ENCODE assay signal across 8 mouse cellular contexts in the genomic region with DNA sequence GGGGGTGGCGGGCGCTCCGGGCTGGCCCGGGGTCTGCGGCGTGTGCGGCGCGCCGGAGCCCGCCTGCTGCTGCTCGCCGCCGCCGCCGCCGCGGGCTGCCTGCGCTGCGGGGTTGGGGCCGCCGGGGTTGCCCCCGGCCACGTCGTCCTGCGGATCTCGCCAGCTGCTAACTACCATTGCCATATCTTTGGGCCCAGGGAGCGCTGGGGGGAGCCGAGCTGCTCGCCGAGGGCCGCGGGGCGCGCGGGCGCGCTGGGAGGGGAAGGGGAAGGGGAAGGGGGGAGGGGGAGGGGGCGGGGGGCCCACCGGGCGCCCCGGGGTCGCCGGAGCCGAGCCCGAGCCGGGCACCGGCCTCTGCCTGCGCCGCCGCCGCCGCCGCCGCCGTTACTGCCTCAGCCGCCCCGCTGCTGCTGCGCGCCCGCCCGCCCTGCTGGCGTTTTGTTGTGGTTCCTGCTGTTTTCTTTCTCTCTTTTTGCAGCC. TPM values are rescaled to one million over a fixed set of nuclear protein-coding genes. Genes with fewer than 3 reads are reported as not detected.
A peak's percentile ranks its signal among the peaks of the same experiment; 100 is the strongest.
DNase-seq lines count a peak whose midpoint lies in the region; ATAC-seq lines count a peak whose summit lies in the region.

No protein-coding gene starts in this region.

- peak overlapping the region; percentile 93 for H3K9ac ChIP-seq in embryonic facial prominence, embryonic 14.5 days (ENCODE audit: low read depth, low read length)
- H3K9ac ChIP-seq in intestine, embryonic 15.5 days, result peak overlapping the region; percentile 68
- peak overlapping the region; percentile 100 for H3K9ac ChIP-seq in midbrain, embryonic 13.5 days (replicated peaks)

- under 1% methylated on average over 48 of the region's 63 CpGs for WGBS in heart, embryonic 10.5 days
- 0% methylated on average over 10 of the region's 63 CpGs for WGBS in embryonic facial prominence, embryonic 14.5 days
- 0% methylated on average over 18 of the region's 63 CpGs for WGBS in intestine, embryonic 15.5 days
- WGBS in midbrain, embryonic 13.5 days, result 0% methylated on average over 11 of the region's 63 CpGs

- DNase-seq in heart, embryonic 10.5 days (ENCODE audit: low spot score), result no peak
- DNase-seq in heart, adult 9 months (ENCODE audit: low spot score in 2 of 2), result no peak
- DNase-seq in MN1 (ENCODE audit: low spot score), result peak; percentile 18
- no peak for DNase-seq in embryonic facial prominence, embryonic 14.5 days (ENCODE audit: low spot score)
- DNase-seq in thymus, postnatal 0 days (ENCODE audit: low spot score), result no peak

- H3K27ac ChIP-seq in heart, embryonic 10.5 days, result peak overlapping the region; percentile 95
- H3K27ac ChIP-seq in embryonic facial prominence, embryonic 14.5 days (replicated peaks; ENCODE audit: low read depth, low read length), result peak overlapping the region; percentile 98
- H3K27ac ChIP-seq in intestine, embryonic 15.5 days, result peak overlapping the region; percentile 82
- H3K27ac ChIP-seq in midbrain, embryonic 13.5 days, result peak overlapping the region; percentile 100

- peak overlapping the region; percentile 85 for H3K4me2 ChIP-seq in embryonic facial prominence, embryonic 14.5 days (ENCODE audit: low read depth, low read length)
- H3K4me2 ChIP-seq in intestine, embryonic 15.5 days (replicated peaks), result peak overlapping the region; percentile 94
- peak overlapping the region; percentile 80 for H3K4me2 ChIP-seq in midbrain, embryonic 13.5 days (replicated peaks)

- peak overlapping the region; percentile 88 for H3K4me3 ChIP-seq in heart, embryonic 10.5 days
- H3K4me3 ChIP-seq in embryonic facial prominence, embryonic 14.5 days (ENCODE audit: low read depth, low read length), result peak overlapping the region; percentile 81
- peak overlapping the region; percentile 67 for H3K4me3 ChIP-seq in intestine, embryonic 15.5 days (replicated peaks)
- peak overlapping the region; percentile 94 for H3K4me3 ChIP-seq in midbrain, embryonic 13.5 days (replicated peaks)

- no peaks in the 10 kb centered on the region for H3K9me3 ChIP-seq in heart, embryonic 10.5 days
- no peaks in the 10 kb centered on the region for H3K9me3 ChIP-seq in embryonic facial prominence, embryonic 14.5 days (ENCODE audit: control insufficient read depth, low read length)
- H3K9me3 ChIP-seq in intestine, embryonic 15.5 days, result no peaks in the 10 kb centered on the region
- H3K9me3 ChIP-seq in midbrain, embryonic 13.5 days, result no peaks in the 10 kb centered on the region

- peaks cover 23% of the 10 kb centered on the region for H3K4me1 ChIP-seq in heart, embryonic 10.5 days
- peaks cover 8% of the 10 kb centered on the region; the same call in 1 of the 2 replicates for H3K4me1 ChIP-seq in embryonic facial prominence, embryonic 14.5 days (ENCODE audit: control insufficient read depth, insufficient read depth, low read length)
- peaks cover 15% of the 10 kb centered on the region for H3K4me1 ChIP-seq in intestine, embryonic 15.5 days (replicated peaks)
- peaks cover 7% of the 10 kb centered on the region; the same call in 1 of the 2 replicates for H3K4me1 ChIP-seq in midbrain, embryonic 13.5 days (replicated peaks)

- ATAC-seq in embryonic facial prominence, embryonic 14.5 days (ENCODE audit: low read depth), result no peak
- peak; percentile 27 for ATAC-seq in intestine, embryonic 15.5 days
- ATAC-seq in midbrain, embryonic 13.5 days, result 0 out of 2 replicates have a peak, but pooled peaks have one; percentile 4
- ATAC-seq in monocyte, adult 5-6 weeks (replicated peaks; ENCODE audit: insufficient number of reproducible peaks, low FRiP score, low TSS enrichment, poor library complexity, severe bottlenecking), result no peak

- H3K36me3 ChIP-seq in heart, embryonic 10.5 days, result 0 out of 2 replicates have a peak, but pooled peaks cover 9% of the 10 kb centered on the region
- H3K36me3 ChIP-seq in embryonic facial prominence, embryonic 14.5 days (ENCODE audit: control insufficient read depth, insufficient read depth, low read length), result 0 out of 2 replicates have a peak, but pooled peaks cover 4% of the 10 kb centered on the region
- no peaks in the 10 kb centered on the region for H3K36me3 ChIP-seq in intestine, embryonic 15.5 days
- peaks cover 12% of the 10 kb centered on the region for H3K36me3 ChIP-seq in midbrain, embryonic 13.5 days

- H3K27me3 ChIP-seq in heart, embryonic 10.5 days (ENCODE audit: insufficient read depth, poor library complexity, severe bottlenecking), result peaks cover 30% of the 10 kb centered on the region
- H3K27me3 ChIP-seq in embryonic facial prominence, embryonic 14.5 days (replicated peaks; ENCODE audit: control insufficient read depth, insufficient read depth, low read length), result peaks cover 28% of the 10 kb centered on the region
- H3K27me3 ChIP-seq in intestine, embryonic 15.5 days (replicated peaks), result peaks cover 36% of the 10 kb centered on the region
- peaks cover 3% of the 10 kb centered on the region; the same call in 1 of the 2 replicates for H3K27me3 ChIP-seq in midbrain, embryonic 13.5 days

RNA-seq across cellular contexts. Expression of a gene that starts 1.1 kb away (rescaled TPM):
- polyA plus RNA-seq in heart, embryonic 10.5 days (2016; fragmentation: Nextera tagmentation; extraction: Ambion mirVana), result 6.0 and 13.8 TPM in 2 replicates
- 17.9 and 19.4 TPM in 2 replicates for polyA plus RNA-seq in embryonic facial prominence, embryonic 14.5 days (2014; fragmentation: Nextera tagmentation; extraction: Ambion mirVana)
- polyA plus RNA-seq in intestine, embryonic 15.5 days (2015; fragmentation: Nextera tagmentation; extraction: Ambion mirVana), result 1.9 and 2.6 TPM in 2 replicates
- 76.9 and 83.2 TPM in 2 replicates for polyA plus RNA-seq in midbrain, embryonic 13.5 days (2015; fragmentation: Nextera tagmentation; extraction: Ambion mirVana)
- total RNA-seq in monocyte, adult 5-6 weeks (2017), result not detected in 3 replicates
- 1.1 and 1.5 TPM in 2 replicates for polyA plus RNA-seq in thymus, postnatal 0 days (2015; fragmentation: Nextera tagmentation; extraction: Ambion mirVana)

Comparison
In these comparisons a context has a peak if more than half of its experiments do, and no peak if none do; other contexts are left out.
1. ATAC-seq: peak in intestine, embryonic 15.5 days (single experiment) and midbrain, embryonic 13.5 days (single experiment); none in embryonic facial prominence, embryonic 14.5 days (single experiment) and monocyte, adult 5-6 weeks (single experiment).
2. Peak in every context shown above with its lines, with median percentiles within 50 percentile points of each other: H3K27ac ChIP-seq, H3K4me3 ChIP-seq, H3K4me2 ChIP-seq and H3K9ac ChIP-seq.